Mouse (Mus musculus) bone marrow macrophage, adult 2 months (primary cell): ENCODE measurements at regions not wholly inside any gene's neighbourhood (a gene's known extent, or its start where the extent isn't known, plus 50 kb on each side); places are given as distances from the start of the nearest gene placed in this dataset.

Experiments
- CTCF ChIP-seq: IDR thresholded peaks from 2 replicates; pipeline ENCODE4 v1.5.1; 2012; ENCODE audit warnings: low read depth, mild to moderate bottlenecking, low read length, moderate library complexity
- POLR2A ChIP-seq: IDR thresholded peaks from 2 replicates; pipeline ENCODE4 v1.6.1; 2012; ENCODE audit warnings: mild to moderate bottlenecking, low read depth, low read length, borderline replicate concordance

- no peak for TF ChIP-seq CTCF
- TF ChIP-seq POLR2A, result no peak
Measured at GRCm38 (mm10) chr9:52407841-52408240, 239.5 kb upstream of the Zc3h12c start.
